Mouse (Mus musculus): ENCODE measurements at regions not wholly inside any gene's neighbourhood (a gene's known extent, or its start where the extent isn't known, plus 50 kb on each side); places are given as distances from the start of the nearest gene placed in this dataset.
A peak's percentile ranks its signal among the peaks of the same experiment; 100 is the strongest.

- no peak for DNase-seq (ENCODE audit: extremely low spot score)
Observed at GRCm38 (mm10) chr7:137748936-137749335, 311.5 kb downstream of the Glrx3 start.

GRCm38 (mm10) chr7:137750741-137751140 lies 313.3 kb downstream of the Glrx3 start:
- DNase-seq (ENCODE audit: extremely low spot score) = no peak

- no peak for DNase-seq (ENCODE audit: extremely low spot score)
Observed at GRCm38 (mm10) chr7:137751151-137751859, 313.9 kb downstream of the Glrx3 start.

GRCm38 (mm10) chr7:137765961-137766360 lies 328.5 kb downstream of the Glrx3 start:
- DNase-seq (ENCODE audit: extremely low spot score) = no peak

GRCm38 (mm10) chr7:137766721-137767120 lies 329.3 kb downstream of the Glrx3 start:
- DNase-seq (ENCODE audit: extremely low spot score) = no peak

GRCm38 (mm10) chr7:137773051-137773964 lies 335.9 kb downstream of the Glrx3 start:
- no peak for DNase-seq (ENCODE audit: extremely low spot score)

GRCm38 (mm10) chr7:137773965-137774310 lies 336.5 kb downstream of the Glrx3 start:
- no peak for DNase-seq (ENCODE audit: extremely low spot score)

GRCm38 (mm10) chr7:137783954-137784353 lies 346.5 kb downstream of the Glrx3 start:
- DNase-seq (ENCODE audit: extremely low spot score) = peak; percentile 43

GRCm38 (mm10) chr7:137805361-137805760 lies 367.9 kb downstream of the Glrx3 start:
- DNase-seq (ENCODE audit: extremely low spot score) = no peak

GRCm38 (mm10) chr7:137812839-137813238 lies 375.4 kb downstream of the Glrx3 start:
- DNase-seq (ENCODE audit: extremely low spot score) = no peak

- no peak for DNase-seq (ENCODE audit: extremely low spot score)
Observed at GRCm38 (mm10) chr7:137840520-137840919, 403.1 kb downstream of the Glrx3 start.

GRCm38 (mm10) chr7:137841044-137841443 lies 403.6 kb downstream of the Glrx3 start:
- DNase-seq (ENCODE audit: extremely low spot score) = no peak

- peak; percentile 19 for DNase-seq (ENCODE audit: extremely low spot score)
Observed at GRCm38 (mm10) chr7:137841456-137842100, 404.2 kb downstream of the Glrx3 start.

- DNase-seq (ENCODE audit: extremely low spot score) = no peak
Observed at GRCm38 (mm10) chr7:137847856-137848255, 410.4 kb downstream of the Glrx3 start.

- peak; percentile 9 for DNase-seq (ENCODE audit: extremely low spot score)
Observed at GRCm38 (mm10) chr7:137851061-137851460, 413.6 kb downstream of the Glrx3 start.

- no peak for DNase-seq (ENCODE audit: extremely low spot score)
Observed at GRCm38 (mm10) chr7:137859681-137860080, 422.3 kb downstream of the Glrx3 start.

GRCm38 (mm10) chr7:137860520-137860919 lies 423.1 kb downstream of the Glrx3 start:
- no peak for DNase-seq (ENCODE audit: extremely low spot score)

- peak; percentile 23 for DNase-seq (ENCODE audit: extremely low spot score)
Observed at GRCm38 (mm10) chr7:137864912-137865311, 427.5 kb downstream of the Glrx3 start.

- DNase-seq (ENCODE audit: extremely low spot score) = no peak
Observed at GRCm38 (mm10) chr7:137865457-137865856, 428.0 kb downstream of the Glrx3 start.

GRCm38 (mm10) chr7:137866880-137867279 lies 429.5 kb downstream of the Glrx3 start:
- no peak for DNase-seq (ENCODE audit: extremely low spot score)

- no peak for DNase-seq (ENCODE audit: extremely low spot score)
Observed at GRCm38 (mm10) chr7:137868501-137868900, 431.1 kb downstream of the Glrx3 start.

- no peak for DNase-seq (ENCODE audit: extremely low spot score)
Observed at GRCm38 (mm10) chr7:137875306-137875705, 437.9 kb downstream of the Glrx3 start.
